Mouse (Mus musculus) yolk sac, embryonic 10.5 days (tissue): ENCODE data around the gene Adrm1.

Source experiments
- DNase-seq: peaks from one replicate; pipeline ENCODE4 v3.0.0-alpha.2; 2017; ENCODE audit warnings: low spot score

Adrm1 gene

GRCm38 (mm10) chr2:180184752-180185109 lies 13.4 kb downstream of the Adrm1 start:
- DNase-seq, result no peak

GRCm38 (mm10) chr2:180185686-180186085 lies 14.4 kb downstream of the Adrm1 start:
- no peak for DNase-seq

- DNase-seq, result no peak
Observed at GRCm38 (mm10) chr2:180187362-180187761, 16.1 kb downstream of the Adrm1 start.

GRCm38 (mm10) chr2:180196610-180197322 lies 25.5 kb downstream of the Adrm1 start:
- DNase-seq, result no peak

- DNase-seq, result no peak
Observed at GRCm38 (mm10) chr2:180197323-180198037, 26.2 kb downstream of the Adrm1 start.

- DNase-seq, result no peak
Observed at GRCm38 (mm10) chr2:180198782-180199181, 27.5 kb downstream of the Adrm1 start.

- no peak for DNase-seq
Observed at GRCm38 (mm10) chr2:180200681-180201080, 29.4 kb downstream of the Adrm1 start.

GRCm38 (mm10) chr2:180201303-180201702 lies 30.0 kb downstream of the Adrm1 start:
- no peak for DNase-seq

GRCm38 (mm10) chr2:180202263-180202662 lies 31.0 kb downstream of the Adrm1 start:
- DNase-seq, result no peak

GRCm38 (mm10) chr2:180202805-180203204 lies 31.5 kb downstream of the Adrm1 start:
- no peak for DNase-seq

- no peak for DNase-seq
Observed at GRCm38 (mm10) chr2:180204501-180204900, 33.2 kb downstream of the Adrm1 start.

- DNase-seq, result no peak
Observed at GRCm38 (mm10) chr2:180205083-180205955, 34.0 kb downstream of the Adrm1 start.

- no peak for DNase-seq
Observed at GRCm38 (mm10) chr2:180205956-180206280, 34.6 kb downstream of the Adrm1 start.

GRCm38 (mm10) chr2:180207840-180208239 lies 36.6 kb downstream of the Adrm1 start:
- no peak for DNase-seq

GRCm38 (mm10) chr2:180208976-180209375 lies 37.7 kb downstream of the Adrm1 start:
- no peak for DNase-seq

- DNase-seq, result no peak
Observed at GRCm38 (mm10) chr2:180212255-180212654, 41.0 kb downstream of the Adrm1 start.

- no peak for DNase-seq
Observed at GRCm38 (mm10) chr2:180214352-180214978, 43.2 kb downstream of the Adrm1 start.

GRCm38 (mm10) chr2:180215011-180215461 lies 43.8 kb downstream of the Adrm1 start:
- DNase-seq, result no peak

- DNase-seq, result no peak
Observed at GRCm38 (mm10) chr2:180215951-180216350, 44.7 kb downstream of the Adrm1 start.

GRCm38 (mm10) chr2:180216921-180217320 lies 45.6 kb downstream of the Adrm1 start:
- no peak for DNase-seq

- DNase-seq, result no peak
Observed at GRCm38 (mm10) chr2:180217587-180217986, 46.3 kb downstream of the Adrm1 start.

- no peak for DNase-seq
Observed at GRCm38 (mm10) chr2:180218241-180218640, 47.0 kb downstream of the Adrm1 start.
